Comparison of ENCODE assay signal across 13 mouse cellular contexts in the genomic region with DNA sequence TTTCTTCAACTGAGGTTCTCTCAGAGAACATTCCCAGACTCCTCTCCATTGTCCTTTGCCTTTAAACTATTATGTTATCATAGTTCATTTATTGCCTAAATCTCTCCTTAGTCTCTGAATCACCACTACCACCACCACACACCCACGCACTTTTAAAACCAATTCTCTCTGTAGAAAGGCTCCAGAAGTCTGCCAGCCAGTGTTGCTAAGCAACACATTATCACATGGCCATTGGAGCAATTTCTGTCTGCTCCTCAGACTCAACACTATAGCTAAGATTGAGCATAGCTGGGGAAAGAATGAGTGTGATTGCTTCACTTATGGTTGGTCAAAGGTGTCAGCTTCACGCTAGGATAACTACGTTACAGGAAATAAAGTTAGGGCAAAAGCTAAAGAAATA. TPM values are rescaled to one million over a fixed set of nuclear protein-coding genes. Genes with fewer than 3 reads are reported as not detected.
DNase-seq lines count a peak whose midpoint lies in the region; TF ChIP-seq lines count a peak whose summit lies in the region.
"Had no signal": no experiment of that assay in that cellular context is flagged by ENCODE, and none has a peak within 500 bp of the region (broad histone marks: within the 10 kb centered on the region; RNA-seq: fewer than 3 reads in every experiment).

No protein-coding gene starts in this region.

- DNase-seq in left cerebral cortex, adult 11 months (ENCODE audit: low spot score) = peak; percentile 24
- no peak for DNase-seq in left cerebral cortex, postnatal 4 days
- peak; percentile 81 for DNase-seq in brain, adult 2 months (ENCODE audit: low read depth, low spot score)
- DNase-seq in layer of hippocampus, adult 2 months (ENCODE audit: low spot score in 2 of 2) = peak; percentile 19 to 49
- peak; percentile 23 for DNase-seq in retina, postnatal 1 day
- no peak for DNase-seq in urinary bladder, postnatal 25 days (ENCODE audit: low spot score)
- no peak for DNase-seq in urinary bladder, postnatal 10 days (ENCODE audit: low spot score)
- DNase-seq: kidney, adult 18-20 months; lung, adult 2 months had no signal

- no peak overlapping the region for H3K27ac ChIP-seq in layer of hippocampus, adult 2 months
- H3K27ac ChIP-seq: embryonic facial prominence, embryonic 12.5 days; midbrain, embryonic 12.5 days; stomach, embryonic 15.5 days had no signal

- intact Hi-C loops in left cerebral cortex, postnatal 4 days (cut with DNase I) = no loop called here

- no peak overlapping the region for H3K4me3 ChIP-seq in layer of hippocampus, adult 2 months
- H3K4me3 ChIP-seq: embryonic facial prominence, embryonic 12.5 days; midbrain, embryonic 12.5 days; stomach, embryonic 15.5 days had no signal

- no peak for TF ChIP-seq CTCF in layer of hippocampus, adult 2 months (conservative IDR thresholded peaks at IDR 0.05)

RNA-seq across cellular contexts. Expression of gene Trap1a, which starts 59.3 kb away (rescaled TPM):
- total RNA-seq in left cerebral cortex, postnatal 4 days (2021) = not detected
- total RNA-seq in layer of hippocampus, adult 2 months (2021) = not detected
- total RNA-seq: gastrocnemius, adult 8-10 months had no signal

Comparison
In these comparisons a context has a peak if more than half of its experiments do, and no peak if none do; other contexts are left out.
1. DNase-seq: peak in left cerebral cortex, adult 11 months (single experiment), brain, adult 2 months (single experiment), layer of hippocampus, adult 2 months (2 of 2) and retina, postnatal 1 day (single experiment); none in left cerebral cortex, postnatal 4 days (single experiment), urinary bladder, postnatal 25 days (single experiment) and urinary bladder, postnatal 10 days (single experiment).